Mouse (Mus musculus) neutrophil, adult 65 days (primary cell): Measurements from ENCODE around the gene Lypd8. TPM values are rescaled to one million over a fixed set of nuclear protein-coding genes. Genes with fewer than 3 reads are reported as not detected.

Experiments used
- total RNA-seq: library from RNA; stranded (reverse); gene quantifications from 2 replicates; pipeline ENCODE4 v1.2.4, GENCODE M21; 2023

The Lypd8 gene
- total RNA-seq: not detected in 2 replicates

GRCm38 (mm10) chr11:58378763-58379278 is at the start of gene Lypd8:
TSS of gene Lypd8 (plus strand) at chr11:58379043.

GRCm38 (mm10) chr11:58330276-58331148 is 48.3 kb upstream of the Lypd8 start, which contains the start of the genes Zfp672 and Sh3bp5l:
TSS of gene Zfp672 (minus strand) at chr11:58330339.
TSS of gene Sh3bp5l (plus strand) at chr11:58330724.

GRCm38 (mm10) chr11:58420815-58421214 is 42.0 kb downstream of the Lypd8 start, which contains the start of gene 1810065E05Rik:
TSS of gene 1810065E05Rik (plus strand) at chr11:58421111.

DNA sequence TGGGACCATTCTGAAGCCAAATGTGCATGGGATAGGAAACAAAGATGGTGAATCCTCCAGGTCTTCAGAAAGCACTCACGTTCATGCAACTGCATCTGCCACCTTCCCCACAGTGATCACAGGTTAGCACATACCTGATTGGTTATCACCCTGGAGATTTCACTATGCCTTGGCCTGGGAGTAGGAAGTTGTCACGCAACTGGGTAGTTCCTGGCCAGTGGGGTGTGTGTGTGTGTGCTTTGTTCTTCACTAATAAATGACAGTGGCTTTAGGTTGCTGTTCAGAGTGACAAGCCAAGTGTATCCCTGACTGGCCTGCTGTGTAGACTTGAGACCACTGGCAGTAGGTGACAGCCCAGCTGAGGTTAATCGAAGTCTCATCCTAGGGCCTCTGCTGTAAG is 53.4 kb downstream of the Lypd8 start, which contains the start of gene Gm12253:
Gene Gm12253, plus strand, starts transcription at position 301 of the 400 bp plus-strand sequence.

Other genes with a start within 250 kb of the Lypd8 start
- gene Gemin5, start 210.5 kb upstream of the Lypd8 start, total RNA-seq: 4.5 and 5.0 TPM in 2 replicates
- 7.8 and 11.0 TPM in 2 replicates for gene Mrpl22, start 207.4 kb upstream of the Lypd8 start, total RNA-seq
- gene Igtp, start 179.5 kb upstream of the Lypd8 start, total RNA-seq: 5.3 and 10.0 TPM in 2 replicates
- 3.3 and 4.9 TPM in 2 replicates for gene Irgm2, start 179.4 kb upstream of the Lypd8 start, total RNA-seq
- 84.1 and 93.8 TPM in 2 replicates for gene 4930438A08Rik, start 104.2 kb upstream of the Lypd8 start, total RNA-seq
- gene Zfp692, start 72.0 kb upstream of the Lypd8 start, total RNA-seq: 9.9 and 13.5 TPM in 2 replicates
- 13.5 and 20.9 TPM in 2 replicates for gene Zfp672, start 48.7 kb upstream of the Lypd8 start, total RNA-seq
- gene Sh3bp5l, start 48.3 kb upstream of the Lypd8 start, total RNA-seq: 26.4 and 32.8 TPM in 2 replicates
- not detected in 2 replicates for gene 1810065E05Rik, start 42.1 kb downstream of the Lypd8 start, total RNA-seq
- not detected in 2 replicates for gene Gm12253, start 53.5 kb downstream of the Lypd8 start, total RNA-seq
- gene Lypd9, start 73.9 kb downstream of the Lypd8 start, total RNA-seq: not detected in 2 replicates
- not detected in 2 replicates for gene Olfr30, start 83.2 kb downstream of the Lypd8 start, total RNA-seq
- gene Olfr332, start 113.5 kb downstream of the Lypd8 start, total RNA-seq: not detected in 2 replicates
- gene Olfr331, start 123.5 kb downstream of the Lypd8 start, total RNA-seq: not detected in 2 replicates
- not detected in 2 replicates for gene Olfr330, start 155.8 kb downstream of the Lypd8 start, total RNA-seq
- gene Olfr329-ps, start 167.4 kb downstream of the Lypd8 start, total RNA-seq: not detected in 2 replicates
- gene Olfr328, start 176.6 kb downstream of the Lypd8 start, total RNA-seq: 0.18 and 0.32 TPM in 2 replicates
- not detected in 2 replicates for gene Olfr224, start 191.5 kb downstream of the Lypd8 start, total RNA-seq
- gene Olfr325, start 198.7 kb downstream of the Lypd8 start, total RNA-seq: not detected in 2 replicates
- not detected in 2 replicates for gene Olfr324, start 216.1 kb downstream of the Lypd8 start, total RNA-seq
- gene 2210407C18Rik, start 237.0 kb downstream of the Lypd8 start, total RNA-seq: not detected in 2 replicates